Mouse (Mus musculus): ENCODE data around the gene Krt17.

- TF ChIP-seq CTCF (IDR thresholded peaks at IDR 0.05; ENCODE audit: borderline replicate concordance, insufficient read depth, low read depth, low read length) (no peak), POLR2A (IDR thresholded peaks at IDR 0.05; ENCODE audit: borderline replicate concordance, insufficient read depth, low read length) (no peak)
Observed at GRCm38 (mm10) chr11:100221741-100222140, 39.1 kb downstream of the Krt17 start.

All from cerebellum, adult 2 months (tissue).